Mouse (Mus musculus) heart, embryonic 10.5 days (tissue): ENCODE data around the gene Pdk2. TPM values are rescaled to one million over a fixed set of nuclear protein-coding genes. Genes with fewer than 3 reads are reported as not detected.

Experiments
- DNase-seq: peaks from one replicate; pipeline ENCODE4 v3.0.0-alpha.2; 2017; ENCODE audit warnings: low spot score
- H3K27ac ChIP-seq: fragments of 300-500 bp; sonication (generic); 2 replicates; pipeline ENCODE4 v1.5.1; 2016; ENCODE audit warnings: mild to moderate bottlenecking
- H3K27me3 ChIP-seq: fragments of 300-500 bp; sonication (generic); 2 replicates; pipeline ENCODE4 v1.6.1; 2016; ENCODE audit warnings: mild to moderate bottlenecking; ENCODE audit not compliant: poor library complexity, insufficient read depth, severe bottlenecking
- H3K36me3 ChIP-seq: fragments of 300-500 bp; sonication (generic); 2 replicates; pipeline ENCODE4 v1.6.1; 2016; ENCODE audit warnings: mild to moderate bottlenecking, moderate library complexity
- H3K4me1 ChIP-seq: fragments of 300-500 bp; sonication (generic); 2 replicates; pipeline ENCODE4 v1.6.1; 2016; ENCODE audit warnings: mild to moderate bottlenecking
- H3K4me3 ChIP-seq: fragments of 300-500 bp; sonication (generic); 2 replicates; pipeline ENCODE4 v1.5.1; 2016; ENCODE audit warnings: mild to moderate bottlenecking, moderate library complexity
- H3K9me3 ChIP-seq: fragments of 300-500 bp; sonication (generic); 2 replicates; pipeline ENCODE4 v1.6.1; 2016; ENCODE audit warnings: mild to moderate bottlenecking, moderate library complexity
- WGBS: fragments of 180-500 bp; shearing (Covaris S2); methylation state at CpG from one replicate; pipeline ENCODE4 v1.1.7; 2016; 5-methylcytosine and 5-hydroxymethylcytosine counted together
- polyA plus RNA-seq: library from polyadenylated mRNA; unstranded; fragments of >200 nt; fragmentation: Nextera tagmentation; extraction: Ambion mirVana; gene quantifications from 2 replicates; pipeline ENCODE4 v1.2.1, GENCODE M21; 2016

Gene Pdk2
- 27.4 and 41.1 TPM in 2 replicates for polyA plus RNA-seq

- peak; percentile 100 for DNase-seq
- H3K4me1 ChIP-seq: peaks cover 25% of the 10 kb centered on the region
- peak within 1 kb of the TSS; percentile 81 for H3K4me3 ChIP-seq
- no peaks in the 10 kb centered on the region for H3K9me3 ChIP-seq
- H3K27ac ChIP-seq: peak within 1 kb of the TSS; percentile 89
- peaks cover 41% of the 10 kb centered on the region for H3K36me3 ChIP-seq
- H3K27me3 ChIP-seq: peaks cover 27% of the 10 kb centered on the region
- WGBS: under 1% methylated on average over 41 of the region's 41 CpGs
Measured at GRCm38 (mm10) chr11:95041139-95041609, at the start of gene Pdk2. Pdk2 (minus strand) TSS chr11:95041354.

GRCm38 (mm10) chr11:95088857-95089779 lies 48.0 kb upstream of the Pdk2 start:
- Histone ChIP-seq H3K36me3 (no peaks in the 10 kb centered on the region), H3K4me3 (no peak overlapping the region), H3K27me3 (no peaks in the 10 kb centered on the region), H3K27ac (peak overlapping the region; percentile 8), H3K9me3 (no peaks in the 10 kb centered on the region), H3K4me1 (peaks cover 54% of the 10 kb centered on the region)
- WGBS: 57% methylated on average over 16 of the region's 16 CpGs
- DNase-seq: no peak

GRCm38 (mm10) chr11:95088286-95088685 lies 47.1 kb upstream of the Pdk2 start:
- no peak for DNase-seq
- peaks cover 54% of the 10 kb centered on the region for H3K4me1 ChIP-seq
- no peaks in the 10 kb centered on the region for H3K36me3 ChIP-seq
- H3K4me3 ChIP-seq: no peak overlapping the region
- WGBS: 50% methylated on average over 7 of the region's 7 CpGs
- H3K9me3 ChIP-seq: no peaks in the 10 kb centered on the region
- H3K27ac ChIP-seq: peak overlapping the region; percentile 8
- no peaks in the 10 kb centered on the region for H3K27me3 ChIP-seq

GRCm38 (mm10) chr11:95087301-95088228 lies 46.4 kb upstream of the Pdk2 start:
- H3K9me3 ChIP-seq: no peaks in the 10 kb centered on the region
- 46% methylated on average over 17 of the region's 17 CpGs for WGBS
- H3K4me3 ChIP-seq: no peak overlapping the region
- peaks cover 49% of the 10 kb centered on the region for H3K4me1 ChIP-seq
- H3K36me3 ChIP-seq: no peaks in the 10 kb centered on the region
- H3K27ac ChIP-seq: peak overlapping the region; percentile 74
- no peaks in the 10 kb centered on the region for H3K27me3 ChIP-seq
- DNase-seq: no peak

GRCm38 (mm10) chr11:95086229-95086628 lies 45.1 kb upstream of the Pdk2 start:
- WGBS: 53% methylated on average over 5 of the region's 5 CpGs
- Histone ChIP-seq H3K27me3 (no peaks in the 10 kb centered on the region), H3K4me1 (peaks cover 49% of the 10 kb centered on the region), H3K4me3 (no peak overlapping the region), H3K9me3 (no peaks in the 10 kb centered on the region), H3K36me3 (no peaks in the 10 kb centered on the region), H3K27ac (peak overlapping the region; percentile 13; the same call in 1 of the 2 replicates)
- no peak for DNase-seq

GRCm38 (mm10) chr11:95085710-95086109 lies 44.6 kb upstream of the Pdk2 start:
- H3K27me3 ChIP-seq: 0 out of 2 replicates have a peak, but pooled peaks cover 4% of the 10 kb centered on the region
- H3K27ac ChIP-seq: peak overlapping the region; percentile 13; the same call in 1 of the 2 replicates
- H3K4me3 ChIP-seq: no peak overlapping the region
- 15% methylated on average over 5 of the region's 5 CpGs for WGBS
- no peaks in the 10 kb centered on the region for H3K9me3 ChIP-seq
- H3K36me3 ChIP-seq: no peaks in the 10 kb centered on the region
- DNase-seq: no peak
- peaks cover 52% of the 10 kb centered on the region for H3K4me1 ChIP-seq

GRCm38 (mm10) chr11:95084811-95085382 lies 43.7 kb upstream of the Pdk2 start:
- H3K27me3 ChIP-seq: 0 out of 2 replicates have a peak, but pooled peaks cover 5% of the 10 kb centered on the region
- DNase-seq: no peak
- WGBS: 36% methylated on average over 5 of the region's 5 CpGs
- no peak overlapping the region for H3K4me3 ChIP-seq
- H3K27ac ChIP-seq: no peak overlapping the region
- H3K9me3 ChIP-seq: no peaks in the 10 kb centered on the region
- H3K4me1 ChIP-seq: peaks cover 60% of the 10 kb centered on the region
- no peaks in the 10 kb centered on the region for H3K36me3 ChIP-seq

- H3K36me3 ChIP-seq: no peaks in the 10 kb centered on the region
- no peak for DNase-seq
- no peak overlapping the region for H3K4me3 ChIP-seq
- no peaks in the 10 kb centered on the region for H3K9me3 ChIP-seq
- H3K27me3 ChIP-seq: peaks cover 7% of the 10 kb centered on the region; the same call in 1 of the 2 replicates
- peaks cover 65% of the 10 kb centered on the region for H3K4me1 ChIP-seq
- H3K27ac ChIP-seq: peak overlapping the region; percentile 52
- WGBS: 20% methylated on average over 4 of the region's 4 CpGs
Measured at GRCm38 (mm10) chr11:95084175-95084574, 43.0 kb upstream of the Pdk2 start.

GRCm38 (mm10) chr11:95082896-95083295 lies 41.7 kb upstream of the Pdk2 start:
- Histone ChIP-seq H3K36me3 (no peaks in the 10 kb centered on the region), H3K27ac (no peak overlapping the region), H3K9me3 (no peaks in the 10 kb centered on the region), H3K4me3 (no peak overlapping the region), H3K4me1 (peaks cover 62% of the 10 kb centered on the region), H3K27me3 (peaks cover 20% of the 10 kb centered on the region; the same call in 1 of the 2 replicates)
- no peak for DNase-seq
- 86% methylated on average over 7 of the region's 7 CpGs for WGBS

- Histone ChIP-seq H3K27ac (peak overlapping the region; percentile 11; the same call in 1 of the 2 replicates), H3K4me1 (peaks cover 57% of the 10 kb centered on the region), H3K36me3 (no peaks in the 10 kb centered on the region), H3K27me3 (peaks cover 37% of the 10 kb centered on the region), H3K9me3 (no peaks in the 10 kb centered on the region), H3K4me3 (no peak overlapping the region)
- DNase-seq: no peak
- 85% methylated on average over 6 of the region's 6 CpGs for WGBS
Measured at GRCm38 (mm10) chr11:95080783-95081182, 39.6 kb upstream of the Pdk2 start.

- Histone ChIP-seq H3K4me3 (no peak overlapping the region), H3K27ac (peak overlapping the region; percentile 53; the same call in 1 of the 2 replicates), H3K36me3 (no peaks in the 10 kb centered on the region), H3K27me3 (peaks cover 51% of the 10 kb centered on the region), H3K9me3 (no peaks in the 10 kb centered on the region), H3K4me1 (peaks cover 61% of the 10 kb centered on the region)
- 20% methylated on average over 6 of the region's 6 CpGs for WGBS
- no peak for DNase-seq
Measured at GRCm38 (mm10) chr11:95079256-95079875, 38.2 kb upstream of the Pdk2 start.

- H3K36me3 ChIP-seq: no peaks in the 10 kb centered on the region
- DNase-seq: no peak
- H3K4me1 ChIP-seq: peaks cover 66% of the 10 kb centered on the region
- peaks cover 52% of the 10 kb centered on the region for H3K27me3 ChIP-seq
- WGBS: 63% methylated on average over 7 of the region's 7 CpGs
- no peak overlapping the region for H3K27ac ChIP-seq
- no peak overlapping the region for H3K4me3 ChIP-seq
- no peaks in the 10 kb centered on the region for H3K9me3 ChIP-seq
Measured at GRCm38 (mm10) chr11:95077956-95078355, 36.8 kb upstream of the Pdk2 start.
